Mouse (Mus musculus): Measurements from ENCODE around the gene Etv1. TPM values are rescaled to one million over a fixed set of nuclear protein-coding genes. Genes with fewer than 3 reads are reported as not detected.
"Not testable (repeated sequence)": the region's sequence is repeated elsewhere in the genome, so short reads cannot be mapped to it uniquely, and the experiment has no call there.

Gene Etv1
- total RNA-seq, 2 experiments from 2014 or later: 55.2 to 62.7 TPM

GRCm38 (mm10) chr12:38814010-38814786 lies 35.0 kb downstream of the Etv1 start:
- DNase-seq (ENCODE audit: low spot score in 2 of 2): no peak

GRCm38 (mm10) chr12:38816235-38816634 lies 37.1 kb downstream of the Etv1 start:
- DNase-seq (ENCODE audit: low spot score in 2 of 2): no peak

- DNase-seq (ENCODE audit: low spot score in 2 of 2): no peak
Measured at GRCm38 (mm10) chr12:38818320-38818719, 39.1 kb downstream of the Etv1 start.

GRCm38 (mm10) chr12:38820642-38821041 lies 41.5 kb downstream of the Etv1 start:
- DNase-seq (ENCODE audit: low spot score in 2 of 2): no peak

GRCm38 (mm10) chr12:38824405-38824804 lies 45.2 kb downstream of the Etv1 start:
- no peak for DNase-seq (ENCODE audit: low spot score in 2 of 2)

- no peak for DNase-seq (ENCODE audit: low spot score in 2 of 2)
Measured at GRCm38 (mm10) chr12:38832981-38833380, 53.8 kb downstream of the Etv1 start.

GRCm38 (mm10) chr12:38834581-38834980 lies 55.4 kb downstream of the Etv1 start:
- DNase-seq (ENCODE audit: low spot score in 2 of 2): no peak

- DNase-seq (ENCODE audit: low spot score in 2 of 2): not testable (repeated sequence)
Measured at GRCm38 (mm10) chr12:38834986-38835385, 55.8 kb downstream of the Etv1 start.

GRCm38 (mm10) chr12:38843801-38844295 lies 64.7 kb downstream of the Etv1 start:
- no peak for DNase-seq (ENCODE audit: low spot score in 2 of 2)

GRCm38 (mm10) chr12:38847500-38848261 lies 68.5 kb downstream of the Etv1 start:
- no peak for DNase-seq (ENCODE audit: low spot score in 2 of 2)

- no peak for DNase-seq (ENCODE audit: low spot score in 2 of 2)
Measured at GRCm38 (mm10) chr12:38849994-38850393, 70.8 kb downstream of the Etv1 start.

- no peak for DNase-seq (ENCODE audit: low spot score in 2 of 2)
Measured at GRCm38 (mm10) chr12:38854274-38854673, 75.1 kb downstream of the Etv1 start.

- DNase-seq (ENCODE audit: low spot score in 2 of 2): no peak
Measured at GRCm38 (mm10) chr12:38854751-38855150, 75.6 kb downstream of the Etv1 start.

GRCm38 (mm10) chr12:38859675-38860074 lies 80.5 kb downstream of the Etv1 start:
- no peak for DNase-seq (ENCODE audit: low spot score in 2 of 2)

- no peak for DNase-seq (ENCODE audit: low spot score in 2 of 2)
Measured at GRCm38 (mm10) chr12:38860168-38861115, 81.3 kb downstream of the Etv1 start.

GRCm38 (mm10) chr12:38863395-38863794 lies 84.2 kb downstream of the Etv1 start:
- no peak for DNase-seq (ENCODE audit: low spot score in 2 of 2)

GRCm38 (mm10) chr12:38863982-38864828 lies 85.0 kb downstream of the Etv1 start:
- DNase-seq (ENCODE audit: low spot score in 2 of 2): no peak

GRCm38 (mm10) chr12:38874470-38874995 lies 95.4 kb downstream of the Etv1 start:
- DNase-seq (ENCODE audit: low spot score in 2 of 2): no peak

GRCm38 (mm10) chr12:38904516-38904915 lies 125.3 kb downstream of the Etv1 start:
- DNase-seq (ENCODE audit: low spot score in 2 of 2): no peak

- no peak for DNase-seq (ENCODE audit: low spot score in 2 of 2)
Measured at GRCm38 (mm10) chr12:38906314-38906713, 127.1 kb downstream of the Etv1 start.
